Comparison of ENCODE assay signal across 13 mouse cellular contexts in genomic region chr10:120665670-120666069, GRCm38 (mm10).
DNase-seq lines count a peak whose midpoint lies in the region; ATAC-seq lines count a peak whose summit lies in the region.
"Had no signal": no experiment of that assay in that cellular context is flagged by ENCODE, and none has a peak within 500 bp of the region (broad histone marks: within the 10 kb centered on the region; RNA-seq: fewer than 3 reads in every experiment).

No protein-coding gene starts in this region.

- H3K4me2 ChIP-seq in intestine, embryonic 16.5 days (ENCODE audit: low read depth, low read length): no peak overlapping the region
- H3K4me2 ChIP-seq in intestine, embryonic 15.5 days (replicated peaks): no peak overlapping the region
- H3K4me2 ChIP-seq: forebrain, embryonic 15.5 days; kidney, embryonic 15.5 days; liver, embryonic 15.5 days had no signal

- WGBS in intestine, embryonic 16.5 days: 59% methylated on average over 5 of the region's 5 CpGs
- 54% methylated on average over 5 of the region's 5 CpGs for WGBS in intestine, embryonic 15.5 days
- 72% methylated on average over 5 of the region's 5 CpGs for WGBS in embryonic facial prominence, embryonic 10.5 days

- no peak overlapping the region for H3K4me3 ChIP-seq in intestine, embryonic 16.5 days (ENCODE audit: low read length)
- H3K4me3 ChIP-seq in intestine, embryonic 15.5 days (replicated peaks): no peak overlapping the region
- H3K4me3 ChIP-seq in embryonic facial prominence, embryonic 10.5 days: no peak overlapping the region
- H3K4me3 ChIP-seq: forebrain, embryonic 15.5 days; kidney, embryonic 15.5 days; left cerebral cortex, adult 2 months; liver, embryonic 15.5 days had no signal

- intact Hi-C loops in heart, postnatal 10 days (cut with DNase I): no loop called here

- no peaks in the 10 kb centered on the region for H3K27me3 ChIP-seq in intestine, embryonic 16.5 days (replicated peaks; ENCODE audit: control insufficient read depth, insufficient read depth, low read length)
- H3K27me3 ChIP-seq in intestine, embryonic 15.5 days (replicated peaks): no peaks in the 10 kb centered on the region
- no peaks in the 10 kb centered on the region for H3K27me3 ChIP-seq in embryonic facial prominence, embryonic 10.5 days (replicated peaks; ENCODE audit: low read depth, poor library complexity, severe bottlenecking)
- H3K27me3 ChIP-seq: forebrain, embryonic 15.5 days; kidney, embryonic 15.5 days; liver, embryonic 15.5 days had no signal

- H3K9ac ChIP-seq in intestine, embryonic 16.5 days (ENCODE audit: low read depth, low read length): no peak overlapping the region
- no peak overlapping the region for H3K9ac ChIP-seq in intestine, embryonic 15.5 days
- H3K9ac ChIP-seq: forebrain, embryonic 15.5 days; kidney, embryonic 15.5 days; liver, embryonic 15.5 days had no signal

- H3K9me3 ChIP-seq in intestine, embryonic 16.5 days (ENCODE audit: control insufficient read depth, low read length): no peaks in the 10 kb centered on the region
- no peaks in the 10 kb centered on the region for H3K9me3 ChIP-seq in intestine, embryonic 15.5 days
- H3K9me3 ChIP-seq in embryonic facial prominence, embryonic 10.5 days: no peaks in the 10 kb centered on the region
- H3K9me3 ChIP-seq: forebrain, embryonic 15.5 days; kidney, embryonic 15.5 days; liver, embryonic 15.5 days had no signal

- no peaks in the 10 kb centered on the region for H3K36me3 ChIP-seq in intestine, embryonic 16.5 days (ENCODE audit: control insufficient read depth, insufficient read depth, low read length)
- H3K36me3 ChIP-seq in intestine, embryonic 15.5 days: no peaks in the 10 kb centered on the region
- no peaks in the 10 kb centered on the region for H3K36me3 ChIP-seq in embryonic facial prominence, embryonic 10.5 days (replicated peaks)
- H3K36me3 ChIP-seq: forebrain, embryonic 15.5 days; kidney, embryonic 15.5 days; liver, embryonic 15.5 days had no signal

- no peak for ATAC-seq in intestine, embryonic 16.5 days
- no peak for ATAC-seq in intestine, embryonic 15.5 days
- ATAC-seq in megakaryocyte, adult 5-6 weeks (ENCODE audit: poor library complexity, severe bottlenecking): peak; percentile 76
- ATAC-seq: CD4-positive, CD25-positive, alpha-beta regulatory T cell, adult 4 months; forebrain, embryonic 15.5 days had no signal

- H3K27ac ChIP-seq in intestine, embryonic 16.5 days (ENCODE audit: low read length): 0 out of 2 replicates have a peak overlapping the region, but pooled peaks have one; percentile 3
- H3K27ac ChIP-seq in intestine, embryonic 15.5 days: no peak overlapping the region
- H3K27ac ChIP-seq in embryonic facial prominence, embryonic 10.5 days (replicated peaks): peak overlapping the region; percentile 5; the same call in 1 of the 2 replicates
- H3K27ac ChIP-seq: forebrain, embryonic 15.5 days; kidney, embryonic 15.5 days; left cerebral cortex, adult 2 months; liver, embryonic 15.5 days had no signal

- H3K4me1 ChIP-seq in intestine, embryonic 16.5 days (ENCODE audit: control insufficient read depth, insufficient read depth, low read length): no peaks in the 10 kb centered on the region; the same call in 1 of the 2 replicates
- no peaks in the 10 kb centered on the region for H3K4me1 ChIP-seq in intestine, embryonic 15.5 days (replicated peaks)
- H3K4me1 ChIP-seq in embryonic facial prominence, embryonic 10.5 days: peaks cover 7% of the 10 kb centered on the region
- H3K4me1 ChIP-seq: liver, embryonic 15.5 days had no signal

- no peak for DNase-seq in embryonic facial prominence, embryonic 10.5 days (ENCODE audit: low spot score)
- peak; percentile 31 to 37 for DNase-seq in heart, postnatal 10 days
- DNase-seq in layer of hippocampus, postnatal 14 days (ENCODE audit: low spot score in 2 of 2): no peak
- DNase-seq in adrenal gland, adult 18-20 months (ENCODE audit: low spot score in 2 of 2): no peak
- no peak for DNase-seq in gastrocnemius, postnatal 25 days

Comparison
In these comparisons a context has a peak if more than half of its experiments do, and no peak if none do; other contexts are left out.
1. DNase-seq: peak in heart, postnatal 10 days (2 of 2); none in embryonic facial prominence, embryonic 10.5 days (single experiment), layer of hippocampus, postnatal 14 days (0 of 2), adrenal gland, adult 18-20 months (0 of 2) and gastrocnemius, postnatal 25 days (single experiment).